Mouse (Mus musculus) cerebellum, adult 11-12 months (tissue): Measurements from ENCODE around the gene Zfhx2.

Experiments
- DNase-seq: peaks from one replicate; pipeline ENCODE4 v3.0.0; 2022

The Zfhx2 gene

DNA sequence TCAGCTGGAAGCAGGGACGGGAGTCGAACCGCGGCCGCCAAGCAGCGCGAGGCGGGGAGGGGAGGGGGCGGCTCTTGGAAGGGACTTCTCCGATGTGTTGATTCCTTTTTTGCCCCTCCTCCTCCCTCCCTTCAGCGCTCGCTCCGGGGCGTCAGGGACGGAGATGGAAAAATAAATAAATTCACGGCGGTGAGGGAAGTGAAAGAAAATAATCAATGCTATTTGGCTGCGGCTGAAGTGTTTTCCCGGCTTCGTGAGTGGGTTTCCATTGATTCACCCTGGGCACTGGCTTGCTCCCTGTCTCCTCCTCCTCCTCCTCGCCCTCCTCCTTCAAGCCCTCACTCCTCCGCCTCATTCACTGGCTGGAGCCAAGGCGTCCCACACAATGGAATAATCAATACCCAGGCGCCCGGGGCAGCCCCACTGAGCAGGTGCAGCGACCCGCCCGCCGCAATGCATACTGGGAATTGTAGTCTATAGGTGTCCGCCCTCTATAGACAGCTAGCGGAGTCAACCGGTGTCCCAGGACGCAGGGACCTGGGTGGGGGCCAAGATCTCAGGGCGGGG, at the start of gene Zfhx2:
TSS of gene Zfhx2 (minus strand) at position 314 of the 567 bp plus-strand sequence.
- peak; percentile 97 for DNase-seq

DNA sequence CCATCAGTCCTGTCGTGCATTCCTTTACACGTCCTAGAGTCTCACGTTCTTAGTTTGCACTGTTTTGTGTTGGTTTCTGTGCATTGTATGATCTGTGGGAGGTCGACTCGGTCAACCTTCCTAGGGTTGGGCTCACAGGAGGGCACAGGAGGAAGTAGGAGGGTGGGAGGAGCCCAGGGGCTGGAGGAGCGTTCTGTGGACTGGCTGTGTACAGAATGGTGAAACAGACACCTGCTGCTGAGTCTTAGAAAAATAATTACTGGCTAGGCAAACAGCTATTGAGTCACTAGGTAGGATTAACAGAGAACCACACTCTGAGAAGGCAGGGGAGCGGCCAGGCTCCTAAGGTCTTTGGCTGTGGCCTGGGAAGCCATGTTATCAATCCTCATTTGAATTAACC, 47.2 kb upstream of the Zfhx2 start:
- DNase-seq = no peak

DNA sequence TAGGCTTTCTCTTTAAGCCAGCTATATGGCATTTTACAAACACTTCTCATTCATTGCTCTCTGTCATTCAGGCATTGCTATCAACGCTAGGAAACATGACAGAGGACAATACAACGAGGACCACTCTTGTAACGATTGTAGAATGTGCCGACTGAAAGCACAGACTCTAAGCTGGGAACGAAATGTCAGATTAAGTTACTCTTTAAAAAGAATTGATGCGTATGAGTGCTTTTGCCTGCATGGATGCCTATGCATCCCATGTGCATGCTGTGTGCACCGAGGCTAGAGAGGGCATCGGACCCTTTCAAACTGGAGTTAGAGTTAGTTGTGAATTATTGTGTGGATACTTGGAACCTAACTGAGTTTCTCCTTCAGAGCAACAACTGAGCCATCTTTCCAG, 43.6 kb upstream of the Zfhx2 start:
- no peak for DNase-seq

DNA sequence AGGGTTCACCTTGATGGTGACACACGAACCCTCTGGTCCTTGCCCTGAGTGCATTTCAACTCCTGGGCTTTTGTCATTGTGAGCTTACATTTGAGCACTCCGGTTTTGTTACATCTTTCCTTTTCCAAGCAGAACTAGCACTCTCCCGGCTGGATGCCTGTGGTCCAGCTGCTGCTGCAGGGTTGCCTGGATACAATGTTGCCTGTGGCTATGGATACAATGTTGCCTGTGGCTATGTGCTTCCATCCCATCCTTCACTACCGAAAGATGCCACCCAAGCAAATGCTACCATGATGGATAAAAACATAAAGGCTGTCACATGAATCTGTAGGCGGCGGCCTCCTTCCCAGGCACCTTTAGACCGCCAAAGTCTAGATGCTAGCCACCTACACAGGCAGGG, 34.4 kb upstream of the Zfhx2 start:
- DNase-seq = no peak

DNA sequence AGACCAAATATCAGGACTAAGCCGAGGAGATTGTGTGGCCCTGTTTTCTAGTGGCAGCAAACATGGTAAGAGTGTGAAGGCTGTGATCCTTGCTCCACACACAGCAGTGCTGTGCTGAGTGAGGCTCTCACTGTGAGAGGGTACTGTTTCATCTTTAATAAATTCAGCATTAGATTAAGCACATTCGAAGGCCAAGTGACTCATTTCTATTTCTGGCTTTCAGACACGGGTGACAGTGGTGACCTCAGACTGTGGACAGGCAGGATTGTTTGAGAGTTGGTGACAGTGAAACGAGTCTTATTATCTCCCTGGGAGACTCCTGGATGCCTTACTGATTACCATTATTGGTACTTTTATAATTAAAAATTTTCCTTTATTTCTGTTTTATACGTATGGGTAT, 33.6 kb upstream of the Zfhx2 start:
- no peak for DNase-seq

DNA sequence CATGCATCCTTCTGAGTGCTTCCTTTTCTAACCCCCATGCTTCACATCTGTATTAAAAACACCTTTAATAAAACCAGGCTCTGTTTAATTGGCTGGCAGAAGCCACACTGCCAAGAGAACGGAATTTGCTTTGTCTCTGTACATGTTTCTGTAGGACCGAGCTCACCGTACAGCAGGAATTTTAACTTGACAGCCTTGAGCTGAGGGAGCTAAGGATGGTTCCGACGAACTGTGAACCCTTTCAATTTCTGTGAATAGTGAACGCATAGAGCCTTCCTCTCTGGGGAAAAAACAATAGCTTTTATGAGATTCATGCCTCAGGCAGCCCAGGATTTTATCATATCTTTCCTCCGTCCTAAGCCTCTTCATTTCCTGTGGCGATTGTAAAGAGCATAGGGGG, 30.2 kb upstream of the Zfhx2 start:
- DNase-seq = no peak

DNA sequence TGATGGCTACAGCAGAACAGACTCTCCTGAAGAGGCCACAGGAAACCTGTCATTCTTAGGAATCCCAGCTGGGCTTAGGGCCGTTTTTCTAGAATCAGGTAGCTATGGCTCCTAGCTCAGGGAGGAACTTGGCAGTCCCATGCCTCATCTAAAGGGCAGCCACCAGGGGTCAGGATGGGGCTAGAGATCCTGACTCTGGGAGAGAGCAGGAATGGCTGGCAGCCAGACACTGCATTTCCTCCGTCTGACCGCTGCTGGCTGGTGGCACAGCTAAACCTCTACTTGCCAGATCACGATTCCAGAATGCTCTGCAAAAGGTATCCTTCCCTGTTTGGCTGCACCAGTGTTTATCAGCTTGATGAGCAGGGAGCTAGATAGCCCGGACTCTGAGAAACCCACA, 29.8 kb upstream of the Zfhx2 start:
- DNase-seq = peak; percentile 93

DNA sequence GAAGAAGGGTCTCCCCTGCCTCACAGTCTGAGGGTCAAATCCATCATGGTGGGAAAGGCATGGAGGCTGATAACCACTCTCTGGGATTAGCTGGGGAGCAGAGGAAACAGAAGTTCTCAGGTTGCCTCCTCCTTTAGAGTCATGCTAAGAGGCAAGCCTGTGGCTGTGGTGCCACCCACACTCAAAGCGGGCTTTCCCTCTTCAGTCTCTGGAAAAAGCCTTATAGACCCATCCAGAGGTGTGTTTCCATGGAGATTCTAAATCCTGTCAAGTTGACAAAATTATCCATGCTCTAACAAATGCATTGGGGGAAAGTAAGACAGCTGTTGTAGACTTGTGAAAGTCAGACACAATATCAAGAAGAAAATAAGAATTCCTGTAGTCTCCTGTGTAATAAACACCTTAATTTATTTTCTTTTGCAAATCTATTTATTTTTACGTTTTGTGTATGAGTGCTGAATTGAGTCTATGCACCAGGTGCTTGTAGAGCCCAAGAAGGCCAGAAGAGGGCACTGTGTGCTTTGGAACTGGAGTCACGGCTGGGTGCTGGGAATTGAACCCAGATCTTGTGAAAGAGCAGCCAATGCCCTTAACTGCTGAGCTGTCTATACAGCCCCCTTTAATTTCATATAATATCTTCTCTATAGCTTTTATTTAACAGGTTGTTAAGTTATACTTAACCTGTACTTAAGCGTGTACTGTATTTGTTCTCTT, 27.5 kb upstream of the Zfhx2 start:
- peak; percentile 45 for DNase-seq

DNA sequence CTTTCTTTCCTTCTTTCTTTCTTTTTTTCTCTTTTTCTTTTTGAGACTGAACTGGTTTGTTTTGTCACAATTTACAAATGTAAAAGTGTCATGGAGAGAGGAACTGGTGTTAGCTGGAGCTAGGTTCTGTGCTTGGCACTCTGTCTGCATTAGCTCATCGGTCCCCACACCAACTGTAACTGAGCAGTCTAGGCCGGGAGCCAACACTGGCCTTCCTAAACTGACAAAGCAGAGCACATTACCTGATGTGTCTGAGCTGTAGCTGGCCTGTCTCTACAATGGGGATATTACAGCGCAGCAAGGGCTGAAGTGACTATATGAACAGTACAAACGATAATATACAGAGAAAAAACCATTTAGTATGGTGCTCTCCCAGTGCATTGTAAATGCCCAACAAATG, 26.7 kb upstream of the Zfhx2 start:
- DNase-seq = peak; percentile 92

DNA sequence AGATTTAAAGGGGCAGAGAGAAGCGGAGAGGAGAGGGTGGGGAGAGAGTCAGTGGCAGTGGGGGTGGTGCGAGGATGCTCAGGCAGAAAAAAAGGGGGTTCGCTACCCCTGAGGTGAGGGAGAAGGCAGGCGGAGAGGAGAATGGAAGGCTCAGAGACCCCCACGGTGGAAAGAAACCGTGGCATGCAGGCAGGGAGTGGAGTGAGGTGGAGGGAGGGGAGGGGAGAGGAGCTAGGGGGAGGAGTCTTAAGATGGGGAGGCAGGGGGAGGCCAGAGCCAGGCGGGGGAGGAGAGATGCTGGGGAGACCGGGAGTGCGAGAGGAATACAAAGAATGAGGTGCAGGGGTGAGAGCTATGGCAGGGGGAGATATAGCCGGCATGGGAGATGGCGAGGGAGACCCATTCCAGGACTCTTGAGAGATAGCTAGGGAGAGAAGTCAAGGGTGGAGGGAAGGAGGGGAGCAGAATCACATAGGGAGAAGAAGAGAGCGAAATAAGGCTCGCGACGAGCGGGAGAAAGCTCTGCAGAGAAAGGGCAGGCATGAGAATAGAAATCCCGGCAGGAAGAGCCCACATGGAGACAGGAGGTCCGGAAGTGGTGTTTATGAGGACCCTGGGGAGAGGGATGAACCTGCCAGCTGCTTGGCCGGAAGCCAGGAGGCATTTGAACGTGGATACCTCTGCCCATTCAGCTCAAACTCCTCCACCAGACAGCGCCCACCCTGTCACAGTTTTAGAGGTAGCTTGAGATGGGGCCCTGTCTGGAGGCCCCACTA, 24.5 kb upstream of the Zfhx2 start, which contains the start of gene Jph4:
TSS of gene Jph4 (minus strand) at position 511 of the 776 bp plus-strand sequence.
- peak; percentile 88 for DNase-seq

DNA sequence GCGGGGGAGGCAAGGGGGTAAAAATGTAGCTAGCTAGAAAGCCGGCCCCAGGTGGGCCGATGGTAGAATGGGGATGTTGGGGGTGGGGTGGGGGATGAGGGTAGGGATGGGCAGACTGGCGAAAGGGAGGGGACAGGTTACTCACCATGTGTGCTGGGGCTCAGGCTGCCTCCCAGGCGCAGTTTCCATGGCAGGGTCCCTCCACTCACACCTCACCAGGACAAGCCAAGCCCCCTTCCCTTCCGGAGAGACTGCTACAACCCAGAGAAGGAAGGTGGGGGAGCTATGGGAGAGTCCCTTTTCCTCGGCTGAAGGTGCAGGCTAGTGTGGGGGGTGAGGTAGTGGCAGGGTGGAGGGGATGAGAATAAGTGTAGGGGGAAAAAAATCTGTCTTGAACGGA, 23.7 kb upstream of the Zfhx2 start:
- DNase-seq = peak; percentile 80

DNA sequence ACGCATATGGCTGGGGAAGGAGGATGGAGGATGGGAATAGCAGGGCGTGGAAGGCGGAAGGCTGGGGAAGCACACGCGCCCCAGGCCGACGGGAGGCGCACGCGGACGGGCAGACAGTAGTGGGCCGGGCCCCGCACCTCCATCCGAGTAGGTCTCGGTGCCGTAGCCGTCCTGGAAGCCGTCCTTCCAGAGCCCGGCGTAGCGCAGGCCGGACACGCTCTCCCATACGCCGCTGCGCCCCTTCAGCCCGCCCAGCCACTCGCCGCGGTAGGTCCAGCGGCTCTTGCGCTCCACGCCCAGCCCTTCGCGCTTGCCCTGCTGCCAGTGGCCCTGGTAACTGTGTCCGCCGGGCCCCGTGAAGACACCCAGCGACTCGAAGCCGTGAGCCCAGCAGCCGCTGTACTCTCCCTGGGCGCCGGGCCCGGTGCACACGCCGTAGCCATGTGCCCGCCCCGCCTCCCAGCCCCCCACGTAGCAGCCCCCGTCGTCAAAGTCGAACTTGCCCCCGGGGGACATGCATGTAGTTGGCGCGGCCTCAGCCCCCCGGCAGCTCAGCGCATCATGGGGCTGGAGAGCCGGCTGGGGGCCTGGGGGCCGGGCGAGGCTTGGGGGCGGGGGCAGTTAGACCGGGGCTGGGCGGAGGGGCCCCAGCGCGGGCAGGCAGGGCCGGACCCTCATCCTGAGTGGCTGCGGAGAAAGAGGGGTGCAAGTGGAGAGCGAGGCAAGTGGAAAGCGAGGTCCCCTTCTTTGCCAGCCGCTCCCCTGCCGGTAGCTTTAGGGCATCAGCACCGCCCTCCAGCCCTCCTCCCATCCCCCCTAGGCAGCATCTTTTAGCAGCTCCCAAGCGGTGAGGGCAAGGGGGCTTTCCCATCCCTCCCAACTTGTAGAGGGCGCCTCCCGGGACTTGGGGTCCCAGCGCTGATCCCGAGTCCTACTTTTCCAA, 22.9 kb upstream of the Zfhx2 start:
- DNase-seq = peak; percentile 86

DNA sequence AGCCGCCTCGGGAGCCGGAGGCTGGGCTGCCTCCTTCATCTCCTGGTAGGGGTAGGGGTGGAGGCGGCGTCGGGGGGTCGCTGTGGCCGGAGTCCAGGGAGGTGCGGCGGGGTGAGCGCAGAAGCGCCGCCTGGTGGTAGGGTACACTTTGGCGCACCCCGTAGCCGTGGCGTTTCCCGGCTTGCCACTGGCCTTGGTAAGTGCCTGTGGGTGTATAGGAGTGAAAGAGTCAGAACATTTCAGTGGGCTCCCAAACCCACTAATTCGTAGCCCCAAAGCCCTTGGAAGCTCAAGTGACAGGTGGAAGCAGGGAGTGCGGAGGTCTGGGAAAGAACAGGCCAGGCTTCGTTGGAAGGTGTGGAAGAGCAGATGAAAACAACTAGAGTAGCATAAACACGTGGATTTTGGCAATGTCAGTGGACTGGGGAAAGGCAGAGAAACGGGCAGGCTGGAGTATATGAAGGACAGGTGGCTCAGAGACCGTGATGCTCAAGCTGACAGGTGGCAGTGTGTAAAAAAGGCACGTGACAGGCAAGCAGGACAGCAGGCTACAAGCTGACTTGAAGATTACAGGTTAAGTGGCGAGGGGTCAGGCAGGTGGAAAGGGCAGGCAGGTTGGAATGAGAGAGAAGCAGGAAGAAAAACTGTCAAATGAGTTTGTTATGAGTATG, 22.0 kb upstream of the Zfhx2 start:
- peak; percentile 84 for DNase-seq

DNA sequence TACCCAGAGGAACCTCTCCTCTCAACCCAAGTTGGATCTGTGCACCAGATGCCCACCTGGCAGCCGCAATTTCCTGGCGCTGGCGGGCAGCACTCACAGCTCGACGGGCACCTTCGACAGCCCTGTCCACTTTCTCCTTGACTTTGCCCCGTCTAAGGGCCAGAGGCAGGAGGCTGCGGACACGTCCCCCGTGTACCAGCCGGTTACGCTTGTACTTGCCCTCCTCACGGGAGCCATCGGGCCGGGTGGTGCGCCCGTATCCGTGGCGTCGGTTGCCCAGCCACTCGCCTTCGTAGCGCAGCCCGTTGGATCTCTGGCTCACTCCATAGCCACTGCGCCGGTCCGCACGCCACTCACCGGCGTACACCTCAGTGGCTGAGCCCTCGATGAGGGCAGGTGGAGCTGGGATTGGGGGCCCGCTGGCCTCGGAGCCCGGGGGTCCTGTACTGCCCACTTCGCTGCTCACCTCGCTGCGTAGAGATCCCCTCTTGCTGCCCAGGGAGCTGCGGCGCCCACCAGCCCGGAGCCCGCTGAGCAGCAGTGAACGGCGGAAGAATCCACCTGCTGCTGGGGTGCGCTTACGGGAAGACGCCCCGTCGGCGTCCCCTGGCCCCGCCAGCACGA, 21.3 kb upstream of the Zfhx2 start:
- DNase-seq = peak; percentile 63

DNA sequence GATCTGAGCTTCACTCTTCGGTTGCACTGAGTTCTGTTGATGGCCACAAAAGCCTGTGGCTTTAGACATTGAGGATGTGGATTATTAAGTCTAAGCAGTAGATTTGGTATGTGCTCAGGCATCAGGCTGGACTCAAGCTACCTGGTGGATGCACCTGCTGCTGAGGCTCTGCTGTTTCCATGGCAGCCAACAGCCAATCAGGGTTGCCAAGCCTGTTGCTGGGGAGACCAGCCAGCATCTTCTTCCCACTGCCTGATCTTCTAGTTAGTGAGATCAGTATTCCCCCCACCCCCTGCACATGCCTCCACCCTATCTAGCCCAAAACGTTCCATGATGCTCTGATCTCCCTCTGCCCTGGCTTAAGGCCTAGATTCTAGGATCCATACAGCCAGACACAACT, 19.6 kb upstream of the Zfhx2 start:
- DNase-seq = peak; percentile 74

DNA sequence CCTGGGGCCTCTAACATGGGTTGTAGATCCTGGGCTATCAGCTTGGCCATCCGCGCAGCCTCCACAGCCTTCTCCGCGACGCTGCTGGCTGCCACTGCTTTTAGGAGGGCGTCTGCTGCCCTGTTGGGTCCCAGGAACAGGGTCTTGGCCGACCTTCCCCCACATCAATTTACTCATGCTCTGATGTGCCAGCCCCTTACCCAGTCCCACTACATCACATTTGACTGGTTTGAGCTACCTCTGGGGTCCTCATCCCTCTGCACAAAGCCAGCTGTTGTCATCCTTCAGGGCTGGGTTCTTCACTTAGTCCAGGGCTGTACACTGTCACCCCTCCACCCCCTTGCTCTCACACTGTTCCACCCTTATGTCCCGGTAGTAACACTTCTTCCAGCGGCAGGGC, 18.0 kb upstream of the Zfhx2 start:
- peak; percentile 57 for DNase-seq

DNA sequence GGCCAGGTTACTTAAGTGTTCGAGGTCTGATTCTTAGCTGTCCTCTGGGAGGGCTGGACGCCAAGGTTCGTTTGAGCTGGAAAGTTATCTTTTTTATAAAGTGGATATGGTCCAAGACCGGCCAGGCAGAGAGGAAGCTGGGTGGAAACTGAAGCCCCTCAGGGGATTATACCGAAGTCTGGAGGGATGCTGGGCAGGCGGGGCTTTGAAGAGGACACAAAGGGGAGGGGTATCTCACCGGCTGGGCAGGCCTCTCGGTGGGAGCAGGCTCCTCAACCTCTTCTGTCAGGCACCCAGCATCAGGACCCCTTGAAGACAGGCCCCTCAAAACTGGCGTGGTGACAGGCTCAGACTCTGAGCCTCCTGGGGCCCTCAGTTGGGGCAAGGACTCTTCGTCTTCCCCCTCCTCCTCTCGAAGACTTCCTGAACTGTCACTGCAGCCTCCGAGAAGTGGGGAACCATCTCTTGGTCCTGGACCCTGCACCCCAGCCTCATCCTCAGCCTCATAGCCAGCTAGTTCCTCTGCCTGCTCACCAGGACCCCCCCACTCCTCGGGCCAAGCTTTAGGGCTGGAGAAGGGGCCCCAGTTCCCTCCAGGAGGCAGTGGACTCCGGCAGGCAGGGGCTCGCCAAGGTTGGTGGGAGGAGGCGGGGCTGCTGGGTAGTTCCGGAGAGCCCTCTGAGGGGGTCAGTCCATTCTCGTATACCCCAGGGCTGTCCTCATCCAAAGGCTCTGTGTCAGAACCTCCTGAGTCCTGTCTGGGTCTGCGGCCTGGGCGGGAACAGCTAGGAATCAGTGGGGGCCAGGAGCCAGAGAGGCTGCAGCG, 17.1 kb upstream of the Zfhx2 start:
- peak; percentile 75 for DNase-seq

DNA sequence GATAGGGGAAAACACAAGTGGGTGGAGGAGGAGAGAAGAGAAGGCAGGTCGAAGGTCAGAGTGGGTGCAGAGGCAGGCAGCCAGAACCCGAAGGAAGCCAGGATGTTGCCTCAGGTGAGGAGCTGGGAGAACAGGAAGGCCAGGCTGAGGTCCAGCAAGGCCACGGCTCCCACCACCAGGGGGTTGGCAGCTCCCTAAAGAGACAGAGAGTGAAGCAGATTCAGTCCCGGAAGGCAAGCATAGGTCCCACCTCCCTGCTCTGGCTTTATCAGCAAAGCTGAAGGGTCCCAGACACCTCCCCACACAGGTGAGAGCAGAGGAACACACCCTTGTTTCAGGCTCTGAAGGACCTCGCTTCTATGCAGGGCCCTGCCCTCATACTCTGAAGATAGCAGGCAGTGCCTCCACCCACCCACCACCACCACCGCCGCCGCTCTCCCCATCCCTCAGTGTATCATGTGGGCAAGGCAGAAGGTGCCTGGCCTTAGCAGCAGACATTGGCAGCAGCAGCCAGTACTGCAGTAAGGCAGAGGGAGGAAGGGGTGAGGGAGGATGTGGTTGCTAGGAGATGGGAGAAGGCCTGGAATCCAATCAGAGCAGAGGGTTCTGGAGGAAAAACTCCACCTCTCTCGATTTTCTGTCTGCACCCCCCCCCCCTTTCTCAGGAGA, 16.2 kb upstream of the Zfhx2 start:
- DNase-seq = peak; percentile 85

DNA sequence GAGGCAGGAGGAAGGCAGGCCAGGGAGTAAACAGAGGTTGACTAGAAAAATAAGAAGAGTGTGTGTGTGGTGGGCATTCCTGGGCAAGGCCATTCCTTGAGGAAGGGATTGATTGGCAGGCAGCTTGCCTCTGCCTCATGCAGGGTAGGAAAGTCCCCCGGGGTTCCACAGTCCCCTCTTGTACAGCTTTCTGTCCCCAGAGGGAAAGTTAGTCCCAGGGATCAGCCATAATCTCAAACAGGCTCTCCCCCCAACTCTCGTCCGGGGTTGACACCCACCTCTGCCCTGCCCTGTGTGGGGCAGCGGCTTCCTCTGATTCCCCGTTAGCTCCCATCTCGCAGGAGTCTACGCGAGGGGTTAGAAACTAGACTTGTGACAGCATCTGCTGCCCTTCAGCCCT, 14.9 kb upstream of the Zfhx2 start:
- DNase-seq = peak; percentile 57
